Mouse (Mus musculus) kidney, adult 2 months (tissue): Measurements from ENCODE around the gene Ltbp1.

Source experiments
- CTCF ChIP-seq: fragments of 200-500 bp; conservative IDR thresholded peaks from 2 replicates; pipeline ENCODE4 v1.5.1; 2011; ENCODE audit warnings: low read depth, mild to moderate bottlenecking, control low read depth, low read length, moderate library complexity, mixed read lengths; ENCODE audit not compliant: insufficient read depth, insufficient read length
- POLR2A ChIP-seq: fragments of 200-500 bp; IDR thresholded peaks from one replicate; pipeline ENCODE4 v1.6.1; 2011; ENCODE audit warnings: low read depth, low read length, control low read depth

DNA sequence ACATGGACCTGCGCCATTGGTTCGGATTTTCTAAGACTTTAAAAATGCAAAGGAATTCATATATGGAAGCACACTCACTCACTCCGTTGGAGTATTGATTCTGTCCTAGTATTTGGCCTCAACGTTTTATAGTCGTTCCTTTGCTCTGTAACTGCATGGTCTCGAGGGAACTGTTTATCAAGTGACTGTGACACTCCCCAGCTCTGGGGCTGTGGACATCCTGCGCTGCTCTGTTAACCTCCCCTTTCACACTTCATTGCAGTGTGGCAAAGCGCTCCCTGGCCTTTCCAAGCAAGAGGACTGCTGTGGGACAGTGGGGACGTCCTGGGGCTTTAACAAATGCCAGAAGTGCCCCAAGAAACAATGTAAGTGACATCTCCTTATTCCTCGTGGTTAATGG, 243.3 kb downstream of the Ltbp1 start:
- TF ChIP-seq CTCF (no peak), POLR2A (no peak)
